Mouse (Mus musculus) heart, adult 2 months (tissue): ENCODE data around the gene Arpc2. TPM values are rescaled to one million over a fixed set of nuclear protein-coding genes. Genes with fewer than 3 reads are reported as not detected.
A peak's percentile ranks its signal among the peaks of the same experiment; 100 is the strongest.

ENCODE experiments used
- DNase-seq, 2 experiments: peaks; one replicate each; pipeline ENCODE4 v3.0.0; 2021
- H3K27ac ChIP-seq: fragments of 200-600 bp; 2 replicates; pipeline ENCODE4 v1.8.1; 2022
- H3K27me3 ChIP-seq: fragments of 200-500 bp; 2 replicates; pipeline ENCODE4 v1.6.1; 2012; ENCODE audit warnings: mild to moderate bottlenecking, low read length, inconsistent platforms, mixed read lengths; ENCODE audit not compliant: control insufficient read depth, insufficient read depth
- H3K36me3 ChIP-seq: fragments of 200-500 bp; 2 replicates; pipeline ENCODE4 v1.6.1; 2012; ENCODE audit warnings: low read length, inconsistent platforms; ENCODE audit not compliant: control insufficient read depth, insufficient read depth
- H3K4me1 ChIP-seq: fragments of 200-500 bp; 2 replicates; pipeline ENCODE4 v1.6.1; 2011; ENCODE audit warnings: low read length; ENCODE audit not compliant: control insufficient read depth, insufficient read depth
- H3K4me3 ChIP-seq: fragments of 200-600 bp; 2 replicates; pipeline ENCODE4 v1.8.1; 2022
- H3K79me2 ChIP-seq: fragments of 200-500 bp; replicated peaks from 2 replicates; pipeline ENCODE4 v1.6.1; 2012; ENCODE audit warnings: mild to moderate bottlenecking, inconsistent platforms, low read length, moderate library complexity, mixed read lengths; ENCODE audit not compliant: control insufficient read depth, insufficient read depth
- H3K9ac ChIP-seq: fragments of 200-500 bp; 2 replicates; pipeline ENCODE4 v1.6.1; 2012; ENCODE audit warnings: low read depth, mild to moderate bottlenecking, control low read depth, inconsistent platforms, low read length, mixed read lengths
- CTCF ChIP-seq: fragments of 200-600 bp; IDR thresholded peaks from 2 replicates; pipeline ENCODE4 v1.8.1; 2022; ENCODE audit warnings: antibody characterized with exemption, mild to moderate bottlenecking, moderate library complexity
- EP300 ChIP-seq: fragments of 200-500 bp; IDR thresholded peaks from 2 replicates; pipeline ENCODE4 v1.6.1; 2011; ENCODE audit warnings: low read depth, low read length, control low read depth; ENCODE audit not compliant: insufficient read depth
- POLR2A ChIP-seq: fragments of 200-500 bp; IDR thresholded peaks from 2 replicates; pipeline ENCODE4 v1.6.1; 2011; ENCODE audit warnings: mild to moderate bottlenecking, low read depth, low read length, control low read depth; ENCODE audit not compliant: insufficient read depth
- WGBS: fragments of 180-500 bp; shearing (Covaris S2); methylation state at CpG from one replicate; pipeline ENCODE4 v1.1.7; 2018; 5-methylcytosine and 5-hydroxymethylcytosine counted together
- intact Hi-C: fragments of 180-260 bp; cut with DNase I; formaldehyde crosslinking; loops from one replicate; pipeline ENCODE4 v1.15.1; 2025
- polyA plus RNA-seq: library from polyadenylated mRNA; depleted of rRNA; stranded (reverse); fragments of >200 nt; gene quantifications from 2 replicates; pipeline ENCODE4 v1.2.3, GENCODE M21; 2012
- total RNA-seq, 2 experiments: library from RNA; stranded (reverse); gene quantifications; 2 replicates each; pipeline ENCODE4 v1.2.3; 2021

Arpc2 gene
- total and polyA plus RNA-seq, 3 experiments: 85.5 to 132 (median 130) TPM

DNA sequence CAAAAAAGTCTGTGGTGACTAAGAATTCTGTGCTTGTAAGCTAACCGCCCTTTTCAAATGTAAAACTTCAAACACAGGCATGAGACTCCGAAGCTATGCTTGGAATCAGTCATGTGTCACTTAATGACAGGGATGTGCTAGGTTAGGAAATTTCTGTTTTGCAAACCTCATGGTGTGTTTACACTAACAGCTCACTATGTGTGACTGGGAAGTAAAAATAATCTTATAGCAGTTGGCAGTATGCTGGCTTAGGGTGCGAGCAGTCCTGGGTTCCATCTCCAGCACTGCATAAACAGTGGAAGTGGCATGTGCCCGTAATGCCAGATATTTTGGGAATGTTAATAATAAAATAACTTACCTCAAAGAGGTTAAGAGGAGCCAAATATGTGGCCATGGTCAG lies 69.1 kb downstream of the Arpc2 start:
- no peak overlapping the region for H3K9ac ChIP-seq
- H3K4me1 ChIP-seq: peaks cover 23% of the 10 kb centered on the region
- 80% methylated on average over 4 of the region's 4 CpGs for WGBS
- H3K79me2 ChIP-seq: 0 out of 2 replicates have a peak, but pooled peaks cover 5% of the 10 kb centered on the region
- H3K27ac ChIP-seq: peak overlapping the region; percentile 97; the same call in 1 of the 2 replicates
- no peak for TF ChIP-seq EP300
- H3K4me3 ChIP-seq: no peak overlapping the region
- peaks cover 3% of the 10 kb centered on the region; the same call in 1 of the 2 replicates for H3K36me3 ChIP-seq
- DNase-seq: no peak
- intact Hi-C loops: loop anchor here (2.0 kb wide), 1 partner anchor 18 kb away; no protein-coding TSS in a partner anchor
- no peaks in the 10 kb centered on the region for H3K27me3 ChIP-seq

DNA sequence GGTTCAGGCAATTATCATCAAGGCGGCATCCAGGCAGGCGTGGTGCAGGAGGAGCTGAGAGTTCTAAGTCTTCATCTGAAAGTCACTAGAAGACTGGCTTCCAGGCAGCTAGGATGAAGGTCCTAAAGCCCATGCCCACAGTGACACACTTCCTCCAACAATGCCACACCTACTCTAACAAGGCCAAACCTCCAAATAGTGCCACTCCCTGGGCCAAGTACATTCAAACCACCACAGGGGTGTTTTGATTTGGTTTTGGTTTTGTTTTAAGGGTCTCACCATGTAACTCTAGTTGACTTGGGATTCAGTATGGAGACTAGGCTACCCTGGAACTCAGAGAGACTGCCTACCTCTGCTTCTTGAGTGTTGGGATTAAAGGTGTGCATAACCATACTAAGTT lies 69.6 kb downstream of the Arpc2 start, which contains the start of gene Tmbim1:
Gene Tmbim1 (minus strand): TSS at position 101 of the 400 bp plus-strand sequence.
- Histone ChIP-seq H3K4me1 (peaks cover 22% of the 10 kb centered on the region), H3K27me3 (no peaks in the 10 kb centered on the region), H3K36me3 (peaks cover 3% of the 10 kb centered on the region; the same call in 1 of the 2 replicates), H3K79me2 (0 out of 2 replicates have a peak, but pooled peaks cover 5% of the 10 kb centered on the region), H3K9ac (peak within 1 kb of the TSS; percentile 80), H3K27ac (peak within 1 kb of the TSS; percentile 97), H3K4me3 (peak within 1 kb of the TSS; percentile 81)
- DNase-seq: no peak
- intact Hi-C loops: loop anchor here (2.0 kb wide), 1 partner anchor 19 kb away; no protein-coding TSS in a partner anchor
- TF ChIP-seq EP300 (no peak), POLR2A (no peak), CTCF (no peak)
- 92% methylated on average over 2 of the region's 2 CpGs for WGBS

DNA sequence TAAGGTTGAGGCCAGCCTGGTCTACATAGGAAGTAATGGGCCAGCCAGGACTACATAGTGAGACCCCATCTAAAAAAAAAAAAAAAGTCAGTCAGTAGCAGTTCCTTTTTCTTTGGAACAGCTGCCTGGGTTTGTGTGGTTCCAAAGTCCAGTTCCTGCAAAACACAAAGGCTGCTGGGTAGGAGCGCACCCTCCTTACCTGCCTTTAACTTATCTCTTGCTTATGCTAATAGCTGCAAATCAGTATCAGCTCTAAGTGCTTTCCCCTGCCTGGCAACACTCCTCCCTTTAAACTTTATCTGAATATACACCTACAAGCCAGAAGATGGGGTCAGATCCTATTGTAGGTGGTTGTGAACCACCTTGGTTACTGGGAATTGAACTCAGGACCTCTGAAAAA lies 71.3 kb downstream of the Arpc2 start:
- DNase-seq: no peak
- no peak overlapping the region for H3K4me3 ChIP-seq
- no peaks in the 10 kb centered on the region for H3K27me3 ChIP-seq
- 89% methylated on average over 1 of the region's 1 CpGs for WGBS
- peaks cover 10% of the 10 kb centered on the region for H3K4me1 ChIP-seq
- no peak overlapping the region for H3K9ac ChIP-seq
- intact Hi-C loops: no loop called here
- no peak for TF ChIP-seq CTCF
- no peak for TF ChIP-seq POLR2A
- TF ChIP-seq EP300: no peak
- H3K36me3 ChIP-seq: peaks cover 3% of the 10 kb centered on the region; the same call in 1 of the 2 replicates
- H3K79me2 ChIP-seq: 0 out of 2 replicates have a peak, but pooled peaks cover 3% of the 10 kb centered on the region
- H3K27ac ChIP-seq: no peak overlapping the region

DNA sequence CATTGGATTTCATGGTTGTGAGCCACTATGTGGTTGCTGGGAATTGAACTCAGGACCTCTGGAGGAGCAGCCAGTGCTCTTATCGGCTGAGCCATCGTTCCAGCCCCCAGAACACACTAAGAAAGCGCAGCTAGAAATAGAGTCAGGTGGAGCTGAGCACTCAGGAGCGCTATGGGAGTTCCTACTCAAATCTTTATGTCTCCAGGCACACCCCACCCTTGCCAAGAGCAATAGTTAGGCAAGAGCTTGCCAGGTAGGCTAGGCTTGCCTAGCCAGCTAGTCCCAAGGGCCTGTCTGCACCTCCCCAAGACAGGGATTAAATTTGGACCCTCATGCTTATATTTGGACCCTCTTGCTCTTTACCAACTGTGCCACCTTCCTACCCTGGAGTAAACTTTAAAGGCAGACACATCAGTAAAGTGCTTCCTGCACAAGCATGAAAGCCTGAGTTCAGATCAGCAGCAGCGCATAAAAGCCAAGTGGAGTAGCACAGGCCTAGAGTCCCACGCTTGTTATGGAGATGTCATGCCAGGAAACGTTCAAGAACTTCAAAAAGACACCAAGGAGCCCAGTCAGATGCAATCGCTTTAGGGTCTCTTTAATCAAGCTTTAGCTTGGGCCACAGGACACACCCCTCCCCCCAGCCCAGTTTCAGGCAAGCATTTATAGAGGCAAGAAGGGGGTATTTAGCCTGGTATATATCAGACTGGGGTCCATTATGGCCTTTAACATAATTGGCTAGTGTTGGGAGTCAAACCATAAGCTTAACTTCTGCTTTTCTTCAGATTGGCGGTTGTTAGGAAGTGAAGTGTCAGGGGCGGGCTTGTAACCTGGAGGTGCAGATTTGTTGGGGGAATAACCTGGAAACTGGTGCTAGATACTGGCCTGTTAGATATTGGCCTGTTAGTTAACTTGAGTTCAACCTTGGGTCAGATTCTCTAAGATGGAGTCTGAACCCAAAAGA lies 72.4 kb downstream of the Arpc2 start:
- H3K4me3 ChIP-seq: no peak overlapping the region
- H3K9ac ChIP-seq: no peak overlapping the region
- TF ChIP-seq POLR2A: no peak
- TF ChIP-seq CTCF: no peak
- no peak for TF ChIP-seq EP300
- H3K27ac ChIP-seq: no peak overlapping the region
- no peaks in the 10 kb centered on the region for H3K36me3 ChIP-seq
- DNase-seq: no peak
- H3K79me2 ChIP-seq: no peaks in the 10 kb centered on the region
- WGBS: 76% methylated on average over 10 of the region's 10 CpGs
- peaks cover 4% of the 10 kb centered on the region for H3K4me1 ChIP-seq
- intact Hi-C loops: no loop called here
- H3K27me3 ChIP-seq: no peaks in the 10 kb centered on the region

DNA sequence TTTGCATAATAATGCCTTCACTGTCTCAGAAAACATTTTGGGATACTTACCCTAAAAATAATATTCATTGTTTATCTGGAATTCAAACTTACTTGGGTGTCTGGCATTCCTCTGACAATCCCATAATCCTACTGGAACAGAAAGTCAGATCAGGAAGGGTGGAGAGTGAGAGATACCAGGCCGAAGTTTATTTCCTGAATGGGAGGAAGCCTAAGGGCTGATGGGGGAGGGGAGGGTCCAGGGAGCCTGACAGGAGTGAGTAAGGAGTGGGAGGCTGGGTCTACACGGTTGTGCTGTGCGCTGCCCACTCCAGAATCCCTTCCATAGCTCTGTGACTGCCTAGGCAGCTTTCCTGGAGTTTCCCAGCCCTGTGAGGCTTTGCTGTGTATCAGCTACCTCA lies 73.9 kb downstream of the Arpc2 start:
- Histone ChIP-seq H3K9ac (no peak overlapping the region), H3K79me2 (no peaks in the 10 kb centered on the region), H3K4me1 (peaks cover 6% of the 10 kb centered on the region), H3K27me3 (no peaks in the 10 kb centered on the region), H3K27ac (peak overlapping the region; percentile 52), H3K4me3 (no peak overlapping the region), H3K36me3 (no peaks in the 10 kb centered on the region)
- intact Hi-C loops: no loop called here
- TF ChIP-seq POLR2A (no peak), CTCF (no peak), EP300 (no peak)
- peak in 1 of 2 experiments; percentile 24 for DNase-seq
- WGBS: 28% methylated on average over 3 of the region's 3 CpGs
